Mouse (Mus musculus) bone marrow macrophage, adult 2 months (primary cell): ENCODE results near the gene Hcrt.

ENCODE experiments used
- CTCF ChIP-seq: IDR thresholded peaks from 2 replicates; pipeline ENCODE4 v1.5.1; 2012; ENCODE audit warnings: low read depth, mild to moderate bottlenecking, low read length, moderate library complexity
- POLR2A ChIP-seq: IDR thresholded peaks from 2 replicates; pipeline ENCODE4 v1.6.1; 2012; ENCODE audit warnings: mild to moderate bottlenecking, low read depth, low read length, borderline replicate concordance

DNA sequence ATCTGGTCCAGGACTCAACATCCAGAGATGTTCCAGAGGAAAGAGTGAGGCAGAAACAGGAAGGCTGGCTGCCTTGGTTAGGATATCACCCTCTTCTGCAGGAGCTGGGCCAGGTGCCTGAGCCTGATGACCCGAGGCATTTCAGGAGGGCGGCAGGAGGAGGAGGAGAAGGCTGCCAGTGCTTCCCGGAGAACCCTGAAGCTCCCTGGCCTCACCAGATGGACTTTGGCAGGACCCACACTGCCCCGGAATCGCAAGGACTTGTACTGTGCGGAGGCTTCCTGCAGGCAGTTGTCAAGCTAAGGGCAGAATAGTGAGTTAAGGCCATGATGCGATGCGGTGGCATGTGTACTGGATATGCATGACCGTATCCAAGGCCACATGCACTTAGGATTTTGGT, 4.0 kb upstream of the Hcrt start:
- TF ChIP-seq CTCF (no peak), POLR2A (no peak)
